Mouse (Mus musculus) inflammation-experienced regulatory T-cells, adult 6 months (primary cell): ENCODE results near the gene Stum. TPM values are rescaled to one million over a fixed set of nuclear protein-coding genes. Genes with fewer than 3 reads are reported as not detected.

Experiments
- ATAC-seq: one replicate; pipeline ENCODE4 v1.8.0; 2017
- polyA plus RNA-seq, 3 experiments: library from polyadenylated mRNA; unstranded; fragments of 100-300 nt; shearing (Covaris generic); gene quantifications; one replicate each; pipeline ENCODE4 v1.2.1; 2017

Gene Stum
- polyA plus RNA-seq, 3 experiments from 2014 or later, result not detected

DNA sequence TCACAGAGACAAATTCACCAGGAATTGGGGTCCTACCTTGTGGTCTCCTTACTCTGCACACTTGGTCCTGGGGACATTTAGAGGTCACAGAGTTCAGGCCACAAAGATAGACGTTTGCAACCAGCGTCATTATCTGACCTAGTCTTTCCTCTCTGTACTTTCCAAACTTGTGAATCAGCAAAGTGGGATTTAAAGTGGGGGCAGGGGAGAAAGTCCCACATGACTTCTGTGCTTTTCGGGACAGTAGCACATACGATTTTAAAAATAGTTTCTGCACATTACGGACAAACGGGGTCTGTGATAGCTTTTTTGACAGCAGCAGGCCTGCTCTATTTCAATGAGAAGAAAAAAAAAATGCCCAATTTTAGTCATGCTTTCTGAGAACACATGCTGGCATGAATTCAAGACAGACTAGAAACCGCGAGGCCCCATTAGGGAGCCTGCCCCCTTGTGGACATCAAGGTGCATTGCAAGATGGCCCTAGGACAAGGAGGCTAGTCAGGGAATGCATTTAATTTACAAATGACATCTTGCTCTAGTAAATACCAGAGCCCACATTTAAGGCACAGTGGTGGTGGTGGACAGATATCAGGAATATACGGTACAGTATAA, 55.1 kb downstream of the Stum start:
- peak; percentile 32 for ATAC-seq

- no peak for ATAC-seq
Measured at GRCm38 (mm10) chr1:180427685-180428084, 55.6 kb downstream of the Stum start.

GRCm38 (mm10) chr1:180426405-180426804, 56.9 kb downstream of the Stum start:
- no peak for ATAC-seq

DNA sequence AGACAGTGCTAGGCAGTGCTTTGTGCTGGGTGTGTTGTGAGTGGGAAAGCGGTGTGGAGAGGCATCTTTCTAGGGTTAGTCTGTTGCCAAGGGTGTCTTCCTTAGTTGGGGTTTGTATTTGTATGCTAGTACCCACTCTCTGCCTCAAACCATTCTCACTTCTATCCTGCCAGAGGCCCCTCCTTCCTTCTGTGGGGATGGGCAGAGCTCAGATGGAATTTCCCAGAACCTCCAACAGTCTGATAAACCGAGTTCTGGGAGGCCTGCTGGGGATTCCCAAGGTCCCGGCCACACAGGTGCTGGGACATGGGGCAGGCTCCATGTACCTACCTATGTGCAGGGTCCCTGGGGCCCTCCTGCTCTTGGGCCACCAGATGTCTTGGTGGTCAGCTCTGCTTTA, 59.4 kb downstream of the Stum start:
- no peak for ATAC-seq

- no peak for ATAC-seq
Measured at GRCm38 (mm10) chr1:180423008-180423639, 60.2 kb downstream of the Stum start.

DNA sequence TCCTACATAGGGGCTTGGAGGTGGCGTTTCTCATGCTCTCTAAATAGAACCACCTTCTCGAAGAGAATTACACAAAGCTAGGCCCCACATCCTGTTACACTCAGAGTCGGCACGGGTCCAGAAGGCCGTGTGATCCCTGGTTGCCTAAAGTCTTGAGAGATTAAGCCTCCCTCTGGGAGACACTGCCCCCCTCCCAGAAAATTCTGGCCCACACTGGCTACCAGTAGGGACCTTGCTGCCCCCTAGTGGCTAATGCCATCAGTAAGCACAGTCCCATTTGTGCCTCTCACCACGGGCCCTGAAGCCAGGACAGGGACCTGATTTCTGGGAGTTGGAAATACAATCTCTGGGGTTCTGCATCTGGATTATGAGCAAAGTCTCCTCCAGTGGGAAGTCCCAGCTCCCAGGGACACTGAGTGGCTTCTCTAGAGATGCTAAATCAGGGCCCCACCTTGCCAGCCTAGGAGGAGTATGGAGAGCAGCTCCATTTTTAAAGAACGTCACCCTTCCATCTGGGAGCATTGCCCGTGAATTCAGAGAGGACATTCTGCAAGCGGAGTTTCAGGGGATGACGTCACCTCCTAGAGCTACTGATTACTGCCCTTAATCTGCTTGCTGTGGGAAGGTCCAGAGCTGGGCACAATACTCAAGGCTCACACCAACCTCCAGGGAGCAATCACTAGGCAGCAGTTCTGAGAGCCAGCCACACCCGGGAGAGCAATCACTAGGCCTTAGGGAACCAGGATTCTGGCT, 61.1 kb downstream of the Stum start:
- peak; percentile 39 for ATAC-seq

- ATAC-seq, result no peak
Measured at GRCm38 (mm10) chr1:180421165-180421909, 62.0 kb downstream of the Stum start.

- ATAC-seq, result no peak
Measured at GRCm38 (mm10) chr1:180420496-180421164, 62.7 kb downstream of the Stum start.

DNA sequence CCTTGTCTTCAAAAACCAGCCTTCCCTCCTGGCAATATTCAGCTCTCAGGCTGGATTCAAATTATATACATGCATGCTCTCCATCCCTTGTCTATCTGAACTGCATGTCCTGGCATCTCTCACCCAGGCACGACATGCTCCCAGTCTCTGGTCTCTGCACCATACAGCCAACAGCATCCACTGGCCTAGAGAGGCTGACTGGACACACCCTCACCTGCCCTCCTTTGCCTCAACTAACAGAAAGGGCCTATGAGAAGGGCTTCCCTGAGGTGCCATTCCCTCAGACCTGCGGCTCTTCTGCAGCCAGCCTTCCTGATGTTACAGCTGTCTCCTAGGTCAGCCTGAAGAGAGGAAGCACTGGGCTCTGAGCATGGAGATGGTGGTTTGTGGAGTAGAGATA, 64.2 kb downstream of the Stum start:
- ATAC-seq, result no peak

- ATAC-seq, result no peak
Measured at GRCm38 (mm10) chr1:180417118-180417517, 66.2 kb downstream of the Stum start.

GRCm38 (mm10) chr1:180415836-180416235, 67.5 kb downstream of the Stum start:
- no peak for ATAC-seq

DNA sequence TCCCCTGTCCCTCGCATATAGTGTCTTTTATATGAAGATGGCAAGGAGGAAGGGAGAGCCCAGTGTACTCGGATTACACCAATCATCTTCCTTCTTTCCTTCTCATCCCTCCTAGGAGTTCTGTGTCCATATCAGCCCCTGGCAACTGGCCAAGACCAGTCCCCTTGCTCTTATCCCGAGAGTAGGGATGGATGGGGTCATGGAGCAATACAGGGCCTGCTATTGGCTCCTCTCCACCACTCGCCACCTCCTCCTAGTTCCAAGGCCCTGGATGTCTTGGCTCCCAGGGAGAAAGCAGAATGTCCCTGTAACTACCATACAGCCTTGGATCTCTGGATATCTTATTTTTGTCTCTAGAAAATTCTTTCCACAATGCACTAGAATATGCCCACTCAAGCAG, 68.2 kb downstream of the Stum start:
- ATAC-seq, result no peak

- no peak for ATAC-seq
Measured at GRCm38 (mm10) chr1:180410306-180410705, 73.0 kb downstream of the Stum start.

DNA sequence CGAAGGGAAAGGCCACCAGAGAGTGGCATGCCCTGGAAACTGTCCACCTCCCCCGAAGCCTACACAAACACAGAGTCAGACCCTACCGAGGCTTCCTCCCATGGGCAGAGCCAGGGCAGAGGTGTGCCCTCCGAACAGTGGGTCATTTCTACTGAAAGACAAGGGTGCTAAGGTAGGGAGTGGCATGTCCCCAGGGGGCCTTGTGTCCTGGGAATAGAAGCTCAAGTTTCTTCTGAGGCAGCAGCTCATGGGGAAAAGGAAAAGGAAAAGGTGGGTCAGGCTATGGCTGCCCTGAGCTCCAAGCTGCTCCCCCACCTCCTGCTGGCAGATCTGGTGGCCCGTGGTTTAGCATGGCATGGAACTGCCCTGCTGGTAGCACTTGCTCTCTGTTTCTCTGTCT, 73.5 kb downstream of the Stum start:
- no peak for ATAC-seq

- ATAC-seq, result no peak
Measured at GRCm38 (mm10) chr1:180408832-180409231, 74.5 kb downstream of the Stum start.

- ATAC-seq, result no peak
Measured at GRCm38 (mm10) chr1:180407727-180408719, 75.3 kb downstream of the Stum start.

GRCm38 (mm10) chr1:180407171-180407671, 76.1 kb downstream of the Stum start:
- ATAC-seq, result no peak

- ATAC-seq, result no peak
Measured at GRCm38 (mm10) chr1:180406336-180407035, 76.8 kb downstream of the Stum start.

DNA sequence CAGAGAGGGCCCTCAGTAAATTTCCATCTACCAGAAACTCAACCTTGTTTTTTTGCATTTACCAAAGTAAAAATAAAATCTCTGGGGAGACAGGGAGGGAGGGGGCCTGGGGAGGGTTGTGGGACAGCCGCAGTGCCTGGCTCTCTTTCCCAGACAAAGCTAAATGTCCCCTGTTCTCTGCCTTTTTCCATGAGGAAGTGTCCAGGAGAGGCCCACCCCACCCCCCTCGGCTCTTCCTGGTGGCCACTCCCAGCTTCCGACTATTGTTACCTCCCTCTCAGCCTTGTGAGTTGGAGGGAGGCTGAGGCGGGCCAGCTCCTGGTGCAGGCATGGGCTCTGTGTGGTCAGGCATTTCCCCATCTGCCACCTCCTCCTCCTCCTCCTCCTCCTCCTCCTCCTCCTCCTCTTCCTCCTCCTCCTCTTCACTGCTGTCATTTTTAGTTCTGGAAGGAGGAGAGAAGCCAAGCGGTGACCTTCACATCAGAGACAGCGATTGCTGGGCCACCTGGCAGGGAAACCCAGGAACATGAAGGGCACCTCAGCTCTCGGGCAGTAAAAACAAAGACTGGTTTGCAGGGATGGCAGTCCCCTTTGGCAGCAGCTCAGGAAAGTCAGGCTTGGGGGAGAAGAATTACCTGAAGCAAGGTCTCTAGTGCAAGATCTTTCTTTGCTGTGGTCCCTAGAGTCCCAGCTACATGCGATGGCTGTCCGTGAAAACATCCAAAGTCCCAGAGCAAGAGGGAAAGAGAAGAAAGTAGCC, 77.5 kb downstream of the Stum start:
- ATAC-seq, result no peak

DNA sequence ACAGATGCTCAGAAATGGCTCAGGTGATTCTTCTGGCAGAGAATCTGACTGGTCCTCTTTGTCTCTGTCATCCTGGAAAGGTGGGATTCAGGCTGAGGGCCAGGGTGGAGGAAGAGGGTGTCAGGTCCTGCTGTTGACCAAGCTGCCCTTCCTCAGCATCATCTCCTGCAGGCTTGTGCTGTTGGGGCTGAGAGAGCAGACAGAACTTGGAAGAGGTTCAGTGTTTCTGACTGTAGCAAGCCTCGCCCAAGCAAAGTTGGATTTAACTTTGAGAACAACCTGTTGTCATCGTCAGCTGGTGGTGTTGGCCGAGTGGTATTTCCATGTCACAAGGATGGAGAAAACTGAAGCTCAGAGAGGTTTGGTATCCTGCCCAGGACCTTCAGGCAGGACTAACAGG, 78.6 kb downstream of the Stum start:
- ATAC-seq, result no peak
